Mouse (Mus musculus) lung, adult 2 months (tissue): Measurements from ENCODE around the gene H2-DMa.
A peak's percentile ranks its signal among the peaks of the same experiment; 100 is the strongest.

ENCODE experiments used
- CTCF ChIP-seq: fragments of 200-500 bp; IDR thresholded peaks from 2 replicates; pipeline ENCODE4 v1.5.1; 2011; ENCODE audit warnings: mild to moderate bottlenecking, low read length, control low read depth; ENCODE audit not compliant: insufficient read depth
- POLR2A ChIP-seq: fragments of 200-500 bp; IDR thresholded peaks from 2 replicates; pipeline ENCODE4 v1.6.1; 2011; ENCODE audit warnings: low read depth, mild to moderate bottlenecking, control low read depth, low read length, borderline replicate concordance; ENCODE audit errors: extremely low read depth

DNA sequence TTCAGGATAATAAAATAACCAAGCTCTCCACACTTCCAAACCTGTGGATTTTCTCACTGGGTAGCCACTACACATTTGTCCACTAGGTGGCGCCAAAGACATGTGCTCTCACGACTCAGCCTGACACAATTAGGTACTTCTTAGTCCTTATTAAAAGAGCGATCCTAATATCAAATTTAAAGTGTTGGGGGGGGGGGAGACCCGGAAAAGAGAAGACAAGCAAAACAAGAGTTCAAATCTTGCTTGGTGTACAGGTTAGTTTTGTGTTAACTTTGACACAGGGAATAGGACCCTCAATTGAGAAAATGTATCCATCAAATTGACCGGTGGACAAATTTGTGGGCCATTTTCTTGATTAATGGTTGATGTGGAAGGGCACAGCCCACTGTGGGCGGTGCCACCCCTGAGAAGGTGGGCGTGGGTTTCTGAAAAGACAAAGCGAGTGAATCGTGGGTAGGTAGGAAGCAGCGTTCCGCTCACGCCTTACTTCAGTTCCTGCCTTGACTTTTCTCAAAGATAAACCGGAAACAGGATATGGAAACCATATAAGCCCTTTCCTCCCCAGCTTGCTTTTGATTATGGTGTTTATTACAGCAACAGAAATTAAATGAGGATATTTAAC lies 51.6 kb downstream of the H2-DMa start:
- peak; percentile 78 for TF ChIP-seq CTCF
- TF ChIP-seq POLR2A, result no peak
